Mouse (Mus musculus): ENCODE results near the gene Mecom. TPM values are rescaled to one million over a fixed set of nuclear protein-coding genes. Genes with fewer than 3 reads are reported as not detected.

Mecom gene
- polyA plus RNA-seq, 1 experiment from 2014 or later = 41.8 TPM

- peaks cover 15% of the 10 kb centered on the region for H3K4me1 ChIP-seq (ENCODE audit: control insufficient read depth, insufficient read depth, low read length)
- no peaks in the 10 kb centered on the region for H3K27me3 ChIP-seq (ENCODE audit: control insufficient read depth, insufficient read depth, low read length)
- no peak overlapping the region for H3K9ac ChIP-seq (ENCODE audit: low read depth, low read length)
- ATAC-seq (replicated peaks; ENCODE audit: insufficient number of reproducible peaks, low FRiP score, low TSS enrichment) = no peak
- no peak overlapping the region for H3K4me2 ChIP-seq
- no peak overlapping the region for H3K27ac ChIP-seq (ENCODE audit: low read depth, low read length)
- no peak overlapping the region for H3K4me3 ChIP-seq (ENCODE audit: low read depth, low read length)
- H3K36me3 ChIP-seq (ENCODE audit: control insufficient read depth, insufficient read depth, low read length) = no peaks in the 10 kb centered on the region
- H3K9me3 ChIP-seq (replicated peaks; ENCODE audit: control insufficient read depth, low read length) = no peaks in the 10 kb centered on the region
- 71% methylated on average over 4 of the region's 4 CpGs for WGBS (ENCODE audit: insufficient replicate concordance)
Measured at GRCm38 (mm10) chr3:30248656-30249384, 299.0 kb downstream of the Mecom start.

DNA sequence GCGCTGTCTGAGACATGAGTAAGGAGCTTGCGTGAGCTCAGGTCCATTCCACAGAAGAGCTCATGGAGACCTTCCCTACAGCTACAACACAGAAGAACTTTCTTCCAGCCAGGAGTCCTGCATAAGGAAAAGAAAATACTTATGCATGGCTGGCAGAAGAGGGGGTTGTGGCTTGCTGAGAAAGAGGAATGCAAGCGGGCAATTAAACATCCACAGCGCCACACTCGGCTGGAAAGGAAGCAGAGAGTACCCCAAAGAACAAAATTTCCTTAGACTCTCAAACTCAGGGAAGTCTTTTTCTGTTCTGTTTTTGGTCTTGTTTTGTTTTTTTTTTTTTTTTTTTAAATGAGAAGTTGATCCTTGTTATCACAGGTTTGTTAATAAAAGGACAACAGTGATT, 300.6 kb downstream of the Mecom start:
- no peaks in the 10 kb centered on the region for H3K27me3 ChIP-seq (ENCODE audit: control insufficient read depth, insufficient read depth, low read length)
- H3K4me3 ChIP-seq (ENCODE audit: low read depth, low read length) = no peak overlapping the region
- no peak overlapping the region for H3K9ac ChIP-seq (ENCODE audit: low read depth, low read length)
- WGBS (ENCODE audit: insufficient replicate concordance) = 68% methylated on average over 5 of the region's 5 CpGs
- peaks cover 14% of the 10 kb centered on the region for H3K4me1 ChIP-seq (ENCODE audit: control insufficient read depth, insufficient read depth, low read length)
- no peak for ATAC-seq (replicated peaks; ENCODE audit: insufficient number of reproducible peaks, low FRiP score, low TSS enrichment)
- H3K36me3 ChIP-seq (ENCODE audit: control insufficient read depth, insufficient read depth, low read length) = no peaks in the 10 kb centered on the region
- H3K9me3 ChIP-seq (replicated peaks; ENCODE audit: control insufficient read depth, low read length) = no peaks in the 10 kb centered on the region
- H3K27ac ChIP-seq (ENCODE audit: low read depth, low read length) = peak overlapping the region; percentile 67
- H3K4me2 ChIP-seq = no peak overlapping the region

GRCm38 (mm10) chr3:30246431-30247041, 301.3 kb downstream of the Mecom start:
- H3K9ac ChIP-seq (ENCODE audit: low read depth, low read length) = no peak overlapping the region
- H3K4me2 ChIP-seq = no peak overlapping the region
- H3K27me3 ChIP-seq (ENCODE audit: control insufficient read depth, insufficient read depth, low read length) = no peaks in the 10 kb centered on the region
- no peak for ATAC-seq (replicated peaks; ENCODE audit: insufficient number of reproducible peaks, low FRiP score, low TSS enrichment)
- H3K27ac ChIP-seq (ENCODE audit: low read depth, low read length) = peak overlapping the region; percentile 67
- H3K9me3 ChIP-seq (replicated peaks; ENCODE audit: control insufficient read depth, low read length) = no peaks in the 10 kb centered on the region
- H3K36me3 ChIP-seq (ENCODE audit: control insufficient read depth, insufficient read depth, low read length) = no peaks in the 10 kb centered on the region
- H3K4me3 ChIP-seq (ENCODE audit: low read depth, low read length) = no peak overlapping the region
- peaks cover 14% of the 10 kb centered on the region for H3K4me1 ChIP-seq (ENCODE audit: control insufficient read depth, insufficient read depth, low read length)
- WGBS (ENCODE audit: insufficient replicate concordance) = 71% methylated on average over 12 of the region's 12 CpGs

DNA sequence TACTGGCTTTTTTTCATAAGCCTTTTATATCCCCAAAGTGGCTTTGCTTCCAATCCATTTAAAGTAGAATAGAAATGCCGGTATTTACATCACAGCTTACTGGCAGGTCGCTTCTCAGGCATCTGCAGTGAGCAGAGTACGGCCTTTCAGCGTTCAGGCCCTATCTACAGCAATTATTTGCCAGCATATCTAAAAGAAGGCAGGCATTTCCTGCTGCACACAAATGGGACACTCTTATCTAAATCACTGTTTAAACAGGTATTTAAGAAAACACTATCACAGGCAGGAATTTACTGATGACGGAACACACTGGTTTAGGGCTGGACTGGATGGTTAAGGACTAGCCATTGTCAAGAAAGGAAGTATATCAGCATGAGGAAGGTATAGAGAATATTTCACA, 301.9 kb downstream of the Mecom start:
- no peaks in the 10 kb centered on the region for H3K9me3 ChIP-seq (replicated peaks; ENCODE audit: control insufficient read depth, low read length)
- H3K9ac ChIP-seq (ENCODE audit: low read depth, low read length) = no peak overlapping the region
- WGBS (ENCODE audit: insufficient replicate concordance) = 28% methylated on average over 5 of the region's 5 CpGs
- no peaks in the 10 kb centered on the region for H3K36me3 ChIP-seq (ENCODE audit: control insufficient read depth, insufficient read depth, low read length)
- H3K4me3 ChIP-seq (ENCODE audit: low read depth, low read length) = no peak overlapping the region
- H3K4me2 ChIP-seq = no peak overlapping the region
- peaks cover 14% of the 10 kb centered on the region for H3K4me1 ChIP-seq (ENCODE audit: control insufficient read depth, insufficient read depth, low read length)
- peak overlapping the region; percentile 67; the same call in 1 of the 2 replicates for H3K27ac ChIP-seq (ENCODE audit: low read depth, low read length)
- no peaks in the 10 kb centered on the region for H3K27me3 ChIP-seq (ENCODE audit: control insufficient read depth, insufficient read depth, low read length)
- ATAC-seq (replicated peaks; ENCODE audit: insufficient number of reproducible peaks, low FRiP score, low TSS enrichment) = peak; percentile 64; the same call in 1 of the 2 replicates

DNA sequence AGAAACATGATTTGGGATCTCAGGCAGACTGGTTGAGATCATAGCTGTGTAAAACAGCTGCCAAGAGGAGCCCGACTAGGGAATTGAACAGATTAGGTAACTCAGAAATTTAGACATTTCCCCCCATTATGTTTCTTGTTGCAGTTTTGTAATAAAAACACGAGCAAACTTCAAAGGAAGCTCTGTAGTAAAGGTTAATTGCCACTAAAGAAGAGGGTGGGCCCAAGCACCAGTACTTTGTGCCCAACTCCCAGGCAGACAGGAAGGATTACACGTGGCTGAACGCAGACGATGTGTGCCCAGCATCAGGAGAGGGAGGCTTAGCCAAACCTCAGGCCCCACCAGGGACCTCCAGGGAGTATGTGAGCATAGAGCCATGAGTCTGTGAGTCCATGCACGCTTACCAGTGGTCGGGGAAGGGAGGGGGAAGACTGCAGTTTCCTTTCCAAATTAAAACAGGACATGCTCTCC, 303.4 kb downstream of the Mecom start:
- H3K36me3 ChIP-seq (ENCODE audit: control insufficient read depth, insufficient read depth, low read length) = no peaks in the 10 kb centered on the region
- peak overlapping the region; percentile 70 for H3K27ac ChIP-seq (ENCODE audit: low read depth, low read length)
- no peak overlapping the region for H3K4me3 ChIP-seq (ENCODE audit: low read depth, low read length)
- 36% methylated on average over 7 of the region's 7 CpGs for WGBS (ENCODE audit: insufficient replicate concordance)
- no peaks in the 10 kb centered on the region for H3K27me3 ChIP-seq (ENCODE audit: control insufficient read depth, insufficient read depth, low read length)
- no peak overlapping the region for H3K9ac ChIP-seq (ENCODE audit: low read depth, low read length)
- H3K4me2 ChIP-seq = no peak overlapping the region
- peak; percentile 9; the same call in 1 of the 2 replicates for ATAC-seq (replicated peaks; ENCODE audit: insufficient number of reproducible peaks, low FRiP score, low TSS enrichment)
- H3K4me1 ChIP-seq (ENCODE audit: control insufficient read depth, insufficient read depth, low read length) = peaks cover 14% of the 10 kb centered on the region
- no peaks in the 10 kb centered on the region for H3K9me3 ChIP-seq (replicated peaks; ENCODE audit: control insufficient read depth, low read length)

GRCm38 (mm10) chr3:30243776-30244275, 304.0 kb downstream of the Mecom start:
- Histone ChIP-seq H3K4me1 (ENCODE audit: control insufficient read depth, insufficient read depth, low read length) (peaks cover 14% of the 10 kb centered on the region), H3K9ac (ENCODE audit: low read depth, low read length) (no peak overlapping the region), H3K9me3 (replicated peaks; ENCODE audit: control insufficient read depth, low read length) (no peaks in the 10 kb centered on the region), H3K36me3 (ENCODE audit: control insufficient read depth, insufficient read depth, low read length) (no peaks in the 10 kb centered on the region), H3K27ac (ENCODE audit: low read depth, low read length) (peak overlapping the region; percentile 70; the same call in 1 of the 2 replicates), H3K27me3 (ENCODE audit: control insufficient read depth, insufficient read depth, low read length) (no peaks in the 10 kb centered on the region), H3K4me3 (ENCODE audit: low read depth, low read length) (no peak overlapping the region), H3K4me2 (no peak overlapping the region)
- ATAC-seq (replicated peaks; ENCODE audit: insufficient number of reproducible peaks, low FRiP score, low TSS enrichment) = no peak
- 58% methylated on average over 8 of the region's 8 CpGs for WGBS (ENCODE audit: insufficient replicate concordance)

GRCm38 (mm10) chr3:30239416-30239815, 308.4 kb downstream of the Mecom start:
- H3K27ac ChIP-seq (ENCODE audit: low read depth, low read length) = no peak overlapping the region
- H3K4me2 ChIP-seq = no peak overlapping the region
- H3K4me3 ChIP-seq (ENCODE audit: low read depth, low read length) = no peak overlapping the region
- H3K9me3 ChIP-seq (replicated peaks; ENCODE audit: control insufficient read depth, low read length) = no peaks in the 10 kb centered on the region
- H3K36me3 ChIP-seq (ENCODE audit: control insufficient read depth, insufficient read depth, low read length) = no peaks in the 10 kb centered on the region
- ATAC-seq (replicated peaks; ENCODE audit: insufficient number of reproducible peaks, low FRiP score, low TSS enrichment) = no peak
- H3K9ac ChIP-seq (ENCODE audit: low read depth, low read length) = no peak overlapping the region
- 82% methylated on average over 1 of the region's 1 CpGs for WGBS (ENCODE audit: insufficient replicate concordance)
- peaks cover under 1% of the 10 kb centered on the region for H3K4me1 ChIP-seq (ENCODE audit: control insufficient read depth, insufficient read depth, low read length)
- H3K27me3 ChIP-seq (ENCODE audit: control insufficient read depth, insufficient read depth, low read length) = no peaks in the 10 kb centered on the region

DNA sequence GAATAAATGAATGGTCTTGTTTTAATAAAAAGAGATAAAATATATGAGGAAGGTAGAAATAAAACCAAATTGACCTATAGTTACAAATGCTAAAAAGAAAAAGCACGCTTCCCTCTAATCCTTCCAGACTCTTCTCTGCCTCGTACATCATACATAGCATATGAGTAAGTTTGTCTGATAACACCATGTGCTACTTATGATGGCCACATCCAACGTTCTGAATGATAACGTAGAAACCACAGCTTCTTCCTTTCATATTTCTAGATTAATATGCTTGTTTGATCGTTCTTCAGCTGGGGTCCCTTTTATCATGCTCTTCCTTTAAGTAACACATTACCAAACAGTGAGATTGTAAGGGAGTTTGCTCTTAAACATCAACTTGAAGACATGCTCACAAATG, 310.3 kb downstream of the Mecom start:
- WGBS (ENCODE audit: insufficient replicate concordance) = 82% methylated on average over 5 of the region's 5 CpGs
- Histone ChIP-seq H3K4me3 (ENCODE audit: low read depth, low read length) (no peak overlapping the region), H3K9me3 (replicated peaks; ENCODE audit: control insufficient read depth, low read length) (no peaks in the 10 kb centered on the region), H3K27me3 (ENCODE audit: control insufficient read depth, insufficient read depth, low read length) (no peaks in the 10 kb centered on the region), H3K9ac (ENCODE audit: low read depth, low read length) (no peak overlapping the region), H3K27ac (ENCODE audit: low read depth, low read length) (no peak overlapping the region), H3K4me2 (no peak overlapping the region), H3K4me1 (ENCODE audit: control insufficient read depth, insufficient read depth, low read length) (no peaks in the 10 kb centered on the region), H3K36me3 (ENCODE audit: control insufficient read depth, insufficient read depth, low read length) (no peaks in the 10 kb centered on the region)
- ATAC-seq (replicated peaks; ENCODE audit: insufficient number of reproducible peaks, low FRiP score, low TSS enrichment) = no peak
